Mouse (Mus musculus) small intestine, adult 2 months (tissue): Measurements from ENCODE around the gene Gm3371.
"Not testable (repeated sequence)": the region's sequence is repeated elsewhere in the genome, so short reads cannot be mapped to it uniquely, and the experiment has no call there.

Experiments
- CTCF ChIP-seq: fragments of 200-500 bp; IDR thresholded peaks from 2 replicates; pipeline ENCODE4 v1.5.1; 2012; ENCODE audit warnings: low read depth, mild to moderate bottlenecking, control low read depth, inconsistent platforms, low read length, moderate library complexity, mixed read lengths; ENCODE audit not compliant: insufficient replicate concordance, insufficient read length; ENCODE audit errors: extremely low read depth
- POLR2A ChIP-seq: fragments of 200-500 bp; IDR thresholded peaks from 2 replicates; pipeline ENCODE4 v1.6.1; 2012; ENCODE audit warnings: low read depth, mild to moderate bottlenecking, control low read depth, inconsistent platforms, low read length, moderate library complexity

- not testable (repeated sequence) for TF ChIP-seq POLR2A, CTCF
Measured at GRCm38 (mm10) chr14:44362301-44362700, 48.2 kb downstream of the Gm3371 start.
